Mouse (Mus musculus): ENCODE measurements at regions not wholly inside any gene's neighbourhood (a gene's known extent, or its start where the extent isn't known, plus 50 kb on each side); places are given as distances from the start of the nearest gene placed in this dataset.

DNA sequence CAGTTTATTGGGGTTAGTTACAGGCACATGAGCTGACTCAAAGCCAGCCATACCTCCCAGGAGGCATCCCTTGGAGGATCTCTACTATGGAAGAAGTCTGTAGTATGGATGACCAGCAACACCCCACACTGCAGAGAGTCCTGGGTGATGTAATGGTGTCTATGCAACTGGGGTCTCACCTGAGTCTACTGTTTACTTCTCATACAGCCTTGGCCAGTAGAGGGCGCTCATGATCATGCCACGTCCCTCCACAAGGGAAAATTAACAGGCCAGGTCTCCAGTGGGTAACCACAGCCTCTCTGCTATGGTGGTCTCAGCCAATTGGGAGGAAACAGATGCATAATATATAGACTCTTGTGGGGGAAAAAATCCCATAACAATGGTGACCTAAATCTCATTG is 111.7 kb downstream of the Cdh26 start:
- peak; percentile 67 to 75 for DNase-seq

DNA sequence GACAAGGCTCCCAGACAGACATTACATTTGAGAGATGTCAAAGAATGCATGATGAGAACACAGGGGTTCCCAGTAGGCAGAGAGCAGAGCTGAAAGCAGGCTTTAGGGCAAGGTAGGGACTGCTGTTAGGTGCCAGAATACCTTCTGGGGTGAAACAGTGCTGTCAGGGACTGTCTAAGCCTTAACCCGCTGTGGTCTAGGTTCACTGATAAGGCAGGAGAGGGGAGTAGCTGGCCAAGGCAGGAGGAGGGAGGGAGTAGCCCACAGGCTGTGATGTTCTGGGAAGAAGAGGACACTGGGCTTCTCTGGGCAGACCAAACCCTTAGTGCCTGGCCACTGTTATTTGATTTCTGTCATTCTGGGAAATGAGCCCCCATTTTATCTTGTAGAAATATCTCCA is 114.1 kb downstream of the Cdh26 start:
- no peak for DNase-seq

DNA sequence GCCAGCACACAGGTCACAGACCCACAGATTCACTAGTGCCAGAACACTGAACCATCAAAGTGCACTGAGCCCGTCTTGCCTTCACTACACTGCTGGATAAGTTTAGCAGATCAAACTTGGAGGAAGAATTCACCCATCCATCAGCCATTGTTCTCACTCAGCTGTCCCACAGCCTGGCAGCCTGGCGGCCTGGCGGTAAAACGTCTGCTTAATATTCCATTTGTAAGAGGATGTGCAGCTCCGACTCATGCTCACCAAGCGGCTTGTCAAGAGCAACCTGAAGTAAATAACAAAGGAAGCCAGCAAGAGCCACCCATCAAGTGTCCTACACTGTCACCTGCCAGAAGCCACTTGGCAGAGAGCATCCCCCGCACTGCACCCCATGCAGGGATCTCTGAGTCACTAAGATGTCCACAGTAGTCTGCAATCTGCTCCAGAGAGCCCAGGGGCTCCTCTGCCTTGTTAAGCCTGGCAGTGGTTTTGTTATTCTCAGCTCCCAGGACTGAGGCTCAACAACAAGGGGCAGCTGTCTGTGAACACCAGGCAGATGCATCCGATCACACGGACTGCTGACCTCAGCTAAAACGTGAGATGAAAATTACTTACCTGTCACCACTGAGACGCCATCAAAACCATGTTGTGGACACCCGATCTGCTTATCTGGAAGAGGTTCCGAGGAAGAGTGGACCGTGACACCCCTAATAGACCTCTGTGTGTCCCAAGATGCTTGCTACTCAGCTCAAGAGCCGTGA is 115.4 kb downstream of the Cdh26 start:
- DNase-seq, result peak; percentile 38 to 58

DNA sequence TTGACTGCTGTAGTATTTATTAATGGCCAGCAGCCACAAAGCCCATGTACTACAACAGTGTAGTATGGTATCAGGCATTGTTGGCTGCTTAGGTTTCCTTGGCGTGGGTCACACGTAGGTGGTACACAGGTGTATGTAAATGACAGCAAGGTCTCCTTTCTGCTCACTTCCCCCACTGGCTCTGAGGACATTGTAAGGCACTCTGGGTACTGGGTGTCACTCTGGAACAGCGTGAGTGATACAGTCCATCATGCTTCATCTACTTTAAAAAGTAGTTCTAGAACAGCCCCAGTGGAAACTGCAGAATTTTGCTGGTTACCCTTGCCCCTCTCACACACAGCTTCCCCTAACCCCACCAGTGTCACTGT is 116.0 kb downstream of the Cdh26 start:
- no peak for DNase-seq

DNA sequence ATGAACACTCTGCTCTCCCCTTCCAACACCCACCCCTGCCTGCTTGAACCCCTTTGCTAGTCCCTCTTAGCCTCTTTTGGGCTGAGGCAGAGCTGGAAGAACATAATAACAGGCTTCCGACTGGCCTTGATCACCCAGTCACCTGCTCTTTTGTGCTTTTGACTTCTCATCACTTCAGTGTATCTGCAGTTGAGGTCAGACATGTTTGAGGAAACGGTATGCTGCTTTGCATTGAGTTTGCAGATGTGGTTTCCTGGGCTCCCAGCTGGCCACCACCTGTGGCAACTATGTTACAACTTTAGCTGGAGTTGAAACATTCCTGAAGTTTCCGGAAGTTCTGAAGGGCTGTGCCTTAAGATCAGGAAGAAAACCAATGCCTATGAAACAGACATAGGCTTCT is 116.6 kb downstream of the Cdh26 start:
- no peak for DNase-seq

DNA sequence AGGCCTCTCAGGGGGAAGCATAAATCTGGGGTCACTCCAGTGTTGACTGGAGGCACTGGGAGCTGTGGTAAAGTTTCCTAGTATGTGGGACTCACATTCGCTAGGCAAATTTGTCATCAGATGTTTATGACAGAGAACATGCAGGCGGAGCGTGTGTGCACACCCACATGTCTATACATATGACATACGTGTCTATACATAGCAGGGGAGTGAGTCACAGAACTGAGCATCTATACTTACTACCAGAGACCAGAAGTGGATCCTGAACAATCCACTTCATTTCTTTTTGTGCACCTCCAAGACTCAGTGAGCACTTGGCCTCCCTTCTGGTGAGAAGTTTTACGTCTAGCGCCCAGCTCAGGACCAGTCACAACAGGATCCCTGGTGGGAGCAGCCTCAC is 118.6 kb downstream of the Cdh26 start:
- DNase-seq, result no peak

DNA sequence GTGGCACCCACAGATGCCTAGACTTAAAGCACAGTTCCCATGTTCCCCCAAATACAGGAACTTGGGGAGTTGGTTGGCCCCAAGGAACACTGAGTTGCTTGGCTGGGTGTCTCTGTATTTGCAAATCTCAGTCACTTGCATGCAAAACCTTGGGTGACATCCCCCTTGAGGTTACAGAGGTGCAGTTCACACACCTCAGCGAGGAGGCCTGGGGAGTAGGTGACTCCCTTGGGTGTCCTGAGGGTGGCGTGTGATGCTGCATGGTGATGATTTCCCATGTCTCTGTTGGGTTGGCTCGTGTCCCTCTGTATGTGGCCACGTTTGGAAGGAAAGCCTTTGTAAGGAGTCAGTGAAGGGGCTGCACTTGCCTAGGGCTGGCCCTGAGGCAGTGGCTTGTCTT is 123.4 kb downstream of the Cdh26 start:
- DNase-seq, result no peak

DNA sequence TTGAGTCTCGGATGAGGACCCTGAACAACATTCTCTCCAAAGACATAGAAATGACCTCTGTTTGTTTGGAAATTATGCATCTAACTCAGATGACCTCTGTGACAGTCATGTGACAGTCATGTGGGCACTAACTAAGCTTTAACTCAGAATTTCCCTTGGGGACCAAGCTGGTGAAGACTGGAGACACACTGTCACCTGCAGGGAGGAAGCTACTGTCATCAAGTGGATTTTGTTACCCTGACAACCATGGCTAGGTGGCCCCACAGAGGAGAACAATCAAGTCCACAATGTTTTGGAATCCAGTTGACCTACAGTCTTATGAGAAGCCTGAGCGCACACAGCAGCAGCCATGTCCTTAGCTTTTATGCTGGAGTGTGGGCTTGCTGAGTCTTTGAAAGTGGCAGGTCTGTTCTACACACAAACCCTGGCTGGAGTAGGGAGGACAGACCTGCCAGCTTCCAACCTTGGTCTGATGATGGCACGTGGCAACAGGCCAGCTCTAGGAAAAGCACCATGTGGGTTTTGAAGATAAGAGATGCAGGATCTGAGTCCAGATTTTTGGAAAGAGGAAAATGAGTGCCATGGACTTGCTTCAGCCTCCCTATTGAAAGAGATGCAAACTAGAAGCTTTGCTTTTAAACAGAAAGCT is 125.5 kb downstream of the Cdh26 start:
- peak; percentile 65 to 74 for DNase-seq

DNA sequence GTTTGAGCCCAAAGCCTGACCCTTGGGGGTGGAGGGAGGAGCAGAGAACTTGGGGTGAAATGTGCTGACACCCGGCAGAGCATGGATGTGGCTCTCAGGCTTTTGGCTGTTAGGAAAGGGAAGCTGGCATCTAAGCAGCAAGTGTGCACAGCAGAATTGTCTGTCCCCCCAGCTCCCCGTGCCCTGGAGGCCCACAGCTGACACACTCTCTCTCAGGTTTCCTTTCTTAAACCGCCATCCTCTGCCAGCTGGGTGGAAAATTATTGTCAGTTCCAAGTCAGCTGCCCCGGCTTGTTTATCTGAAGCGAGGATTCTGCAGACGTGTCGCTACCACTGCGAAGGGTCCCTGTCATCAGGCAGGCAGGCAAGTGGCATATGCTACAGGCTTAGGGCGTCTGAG is 127.6 kb downstream of the Cdh26 start:
- peak; percentile 36 to 37 for DNase-seq

DNA sequence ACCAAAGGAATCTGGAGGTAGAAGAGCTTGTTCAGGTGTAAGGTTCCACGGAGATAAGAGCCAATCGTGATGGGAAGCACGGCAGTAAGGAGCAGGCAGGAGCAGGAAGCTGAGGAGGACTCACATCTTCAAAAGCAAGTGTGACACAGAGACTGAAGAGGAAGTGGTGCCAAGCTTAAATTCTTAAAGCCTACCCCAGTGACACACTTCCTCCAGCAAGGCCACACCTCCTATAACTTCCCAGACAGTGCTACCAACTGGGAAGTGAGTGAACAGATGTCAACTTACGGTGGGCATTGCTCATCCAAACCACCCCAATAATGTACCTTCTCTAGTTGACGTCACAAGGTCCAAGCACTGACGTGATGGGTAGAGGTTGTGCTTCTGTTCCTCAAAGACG is 133.0 kb downstream of the Cdh26 start:
- no peak for DNase-seq

DNA sequence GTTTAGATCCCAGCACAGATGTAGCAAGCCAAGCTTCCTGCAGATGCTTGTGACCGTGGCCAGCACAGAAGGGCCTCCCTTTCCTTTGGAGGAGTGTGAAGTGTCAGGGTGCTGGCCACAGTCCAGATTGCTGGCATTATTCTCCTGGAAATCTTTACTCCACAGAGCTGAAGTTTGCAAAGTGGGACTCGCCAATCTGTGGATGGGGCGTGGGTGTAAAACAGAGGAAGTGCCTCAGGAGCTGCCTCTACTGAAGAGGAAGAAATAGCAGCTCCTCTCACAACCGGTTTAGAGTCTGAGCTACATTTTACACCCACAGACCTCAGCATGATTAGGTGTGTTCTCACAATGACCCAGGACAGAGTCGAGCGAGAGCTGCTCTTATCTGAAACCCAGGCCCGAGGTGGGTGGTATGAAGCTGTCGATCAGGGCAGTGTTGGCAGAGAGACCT is 135.1 kb downstream of the Cdh26 start:
- DNase-seq, result peak in 1 of 2 experiments; percentile 31

DNA sequence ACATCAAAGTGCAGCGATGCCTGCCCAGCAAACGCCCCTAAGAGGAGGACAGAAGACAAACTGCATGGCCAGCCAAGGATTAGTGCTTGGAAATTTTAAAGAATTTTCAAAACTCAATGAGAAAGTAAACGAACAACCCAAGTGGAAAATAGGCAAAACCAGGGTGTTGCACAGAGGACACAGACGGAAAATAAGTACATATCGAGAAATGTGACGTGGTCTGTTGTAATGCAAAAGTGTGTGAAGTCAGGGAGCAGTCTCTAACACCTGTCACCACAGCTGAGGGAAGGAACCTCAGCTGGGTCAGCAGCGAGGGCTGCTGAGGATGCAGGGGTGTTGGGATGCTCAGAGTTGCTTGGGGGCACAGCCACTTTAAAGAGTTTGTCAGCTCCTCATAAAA is 137.2 kb downstream of the Cdh26 start:
- DNase-seq, result no peak

DNA sequence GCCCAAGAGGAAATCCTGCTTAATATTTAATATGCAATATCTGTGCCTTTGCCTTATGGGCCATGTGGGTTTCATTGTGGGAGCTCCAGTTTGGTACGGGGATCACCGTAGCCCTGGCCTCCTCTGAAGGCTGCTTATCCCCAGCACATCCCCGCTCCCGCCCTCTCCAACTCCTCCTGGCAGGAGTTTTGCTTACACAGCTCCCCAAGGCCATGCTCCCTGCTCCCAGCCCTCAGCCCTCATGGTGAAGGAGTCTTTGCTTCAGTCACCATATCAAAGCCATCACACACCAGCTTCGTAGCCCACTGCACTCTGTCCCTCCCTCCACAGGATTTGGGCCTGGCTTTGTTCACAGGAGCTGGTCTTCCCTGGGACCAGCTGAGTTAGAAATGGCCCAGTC is 142.0 kb downstream of the Cdh26 start:
- no peak for DNase-seq

DNA sequence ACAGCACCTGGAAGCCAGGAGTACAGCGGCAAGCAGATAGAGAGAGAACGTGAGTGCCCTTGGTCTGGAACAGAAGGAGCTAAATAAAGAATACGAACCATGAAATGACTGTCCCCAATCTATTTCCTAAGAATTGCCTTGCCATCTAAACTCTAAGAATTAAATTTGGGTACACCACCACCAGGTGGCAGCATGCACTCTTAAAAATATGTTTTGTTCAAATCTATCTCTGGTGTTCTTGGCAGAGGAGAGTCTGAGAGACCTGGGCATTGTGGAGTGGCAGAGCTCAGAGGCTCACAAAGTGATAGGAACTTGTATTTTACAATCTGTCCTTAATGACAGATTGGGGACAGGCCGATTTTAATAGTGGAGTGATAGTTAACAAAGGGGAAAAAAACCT is 144.5 kb downstream of the Cdh26 start:
- peak; percentile 83 to 89 for DNase-seq

DNA sequence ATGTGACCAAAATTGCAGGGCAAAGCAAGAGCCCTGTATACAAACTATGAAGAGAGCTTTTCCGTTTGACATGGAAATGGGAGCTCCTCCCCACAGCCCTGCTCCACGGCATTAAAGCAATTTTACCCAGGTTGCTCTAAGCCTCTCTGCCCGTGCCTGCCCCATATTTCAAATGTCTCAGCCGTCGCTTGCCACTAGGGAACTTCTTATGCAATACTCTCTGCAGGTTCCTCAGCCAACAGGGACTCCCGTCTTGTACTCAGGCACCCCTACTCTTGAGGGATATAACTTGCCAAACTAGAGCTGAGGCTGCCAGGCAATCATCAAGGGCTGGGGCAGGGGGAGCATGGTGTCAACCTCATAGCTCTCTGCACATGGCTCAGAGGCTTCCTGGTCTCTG is 145.1 kb downstream of the Cdh26 start:
- no peak for DNase-seq

DNA sequence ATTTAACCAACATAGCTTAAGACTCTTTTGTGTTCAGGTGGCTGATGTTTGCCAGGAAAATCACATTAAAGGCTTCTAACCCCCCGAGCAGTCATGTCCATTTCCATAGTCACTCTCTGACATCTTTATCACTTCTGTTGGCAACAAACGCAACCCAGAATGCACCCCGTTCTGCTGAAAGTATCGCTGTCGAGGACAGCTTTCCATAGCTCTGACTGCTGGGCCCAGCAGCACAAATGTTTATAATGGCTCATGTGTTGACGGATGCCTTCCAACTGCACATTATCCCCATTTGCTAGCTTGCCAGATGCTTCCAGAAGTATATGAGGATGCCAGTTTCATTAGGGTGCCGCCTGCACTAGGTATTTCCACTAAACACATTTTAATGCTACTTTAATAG is 145.7 kb downstream of the Cdh26 start:
- no peak for DNase-seq

DNA sequence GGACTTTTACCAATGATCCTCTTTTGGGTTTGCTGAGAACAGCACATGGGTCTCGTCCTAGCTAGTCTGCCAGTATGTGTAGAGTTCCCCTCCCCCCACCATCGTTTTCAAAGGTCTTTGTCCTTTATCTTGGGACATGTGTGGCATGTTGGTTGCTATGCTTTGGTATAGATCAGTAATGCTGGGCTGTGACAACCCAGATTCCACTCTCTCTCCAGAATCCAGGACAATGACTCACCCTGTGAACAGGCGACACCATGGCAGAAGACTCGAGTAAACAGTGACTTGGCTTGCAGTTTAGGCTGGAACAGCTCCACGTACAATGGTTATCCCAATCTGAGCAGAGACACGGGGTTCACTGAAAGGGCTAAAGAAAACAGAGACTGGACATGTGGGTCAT is 149.2 kb downstream of the Cdh26 start:
- DNase-seq, result no peak

DNA sequence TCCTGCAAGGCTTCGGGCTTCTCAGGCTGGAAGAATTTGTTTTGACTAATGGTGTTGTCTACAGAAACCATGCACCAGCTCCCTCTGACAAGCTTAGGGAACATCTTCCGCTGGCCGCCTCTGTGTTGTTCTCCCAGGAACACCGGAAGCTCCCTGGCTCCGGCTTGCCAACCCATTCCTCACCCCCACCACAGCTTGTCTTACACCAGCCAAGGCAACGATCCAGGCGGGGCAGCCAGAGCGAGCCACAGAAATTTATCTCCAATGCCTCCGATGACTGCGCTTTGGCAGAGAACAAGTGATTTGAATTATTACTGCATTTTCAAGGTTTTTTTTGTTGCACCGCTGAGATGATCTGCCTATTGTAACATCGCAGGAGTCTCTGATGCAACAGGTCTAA is 151.0 kb downstream of the Cdh26 start:
- DNase-seq, result peak; percentile 70

DNA sequence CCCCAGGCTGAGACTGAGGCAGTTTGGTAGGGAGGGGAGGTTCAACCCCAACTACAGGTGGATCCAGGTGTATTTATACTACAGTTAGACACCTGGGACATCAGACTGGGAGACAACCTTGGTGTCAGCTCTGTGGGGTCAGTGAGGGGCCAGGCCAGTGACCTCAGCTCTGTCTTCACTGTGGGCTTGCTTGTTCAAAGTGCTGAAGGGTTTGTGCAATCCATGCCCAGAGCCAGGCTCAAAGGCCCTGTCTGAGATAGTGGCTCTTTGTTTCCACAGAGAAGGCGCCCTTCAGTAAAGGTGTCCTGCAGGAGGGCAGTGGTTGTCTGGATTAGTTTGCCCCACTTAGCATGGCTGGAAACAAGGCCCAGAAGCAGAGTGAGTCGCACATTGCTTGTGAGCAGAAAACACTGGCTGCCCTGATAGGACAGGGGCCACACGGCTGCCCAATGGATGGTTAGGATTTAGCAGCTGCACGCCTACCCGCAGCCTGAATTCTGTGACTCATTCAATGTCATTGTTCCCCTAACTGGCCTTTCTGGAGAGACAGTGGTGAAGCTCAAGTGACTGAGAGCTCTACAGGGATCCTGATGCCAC is 154.7 kb downstream of the Cdh26 start:
- DNase-seq, result no peak

DNA sequence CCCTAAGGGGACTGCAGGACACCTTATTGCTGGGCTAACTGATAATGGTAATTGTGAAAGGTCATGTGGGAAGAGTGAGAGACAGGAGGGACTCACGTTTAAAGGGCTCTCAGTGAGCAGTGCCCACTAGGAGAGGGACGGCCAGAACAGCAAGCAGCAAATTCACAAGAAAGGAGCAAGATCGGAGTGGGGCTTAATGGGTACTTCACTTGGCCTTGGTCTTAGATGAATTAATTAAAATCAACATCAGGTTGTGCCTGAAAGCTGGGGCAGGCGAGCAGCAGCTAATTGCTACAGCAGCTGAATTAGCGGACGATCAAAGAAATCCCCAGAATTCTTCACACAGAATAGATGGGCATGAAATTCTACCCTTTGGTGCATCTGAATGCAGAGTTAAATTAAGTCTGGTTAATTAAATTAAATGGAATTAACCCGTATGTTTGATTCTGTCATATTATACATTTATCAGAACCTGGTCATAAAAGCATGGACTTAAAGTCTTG is 156.9 kb downstream of the Cdh26 start:
- no peak for DNase-seq

DNA sequence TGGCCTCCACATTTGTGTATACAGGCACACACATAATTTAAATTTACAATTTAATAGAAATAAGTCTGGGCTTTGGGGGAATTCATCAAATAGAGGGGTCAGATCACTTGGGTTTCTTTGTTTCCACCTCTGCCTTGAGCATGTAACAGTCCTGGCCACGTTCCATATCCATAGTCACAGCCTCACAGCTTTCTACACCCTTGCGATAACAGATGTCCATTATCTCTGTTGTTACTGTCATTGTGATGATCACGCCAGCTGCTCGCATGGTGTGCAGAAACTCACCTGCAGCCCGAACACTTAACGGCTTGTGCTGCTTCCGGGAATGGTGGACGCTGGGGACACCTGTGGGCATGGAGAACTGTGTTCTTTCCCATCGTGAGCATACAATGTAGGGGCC is 163.4 kb downstream of the Cdh26 start:
- no peak for DNase-seq

DNA sequence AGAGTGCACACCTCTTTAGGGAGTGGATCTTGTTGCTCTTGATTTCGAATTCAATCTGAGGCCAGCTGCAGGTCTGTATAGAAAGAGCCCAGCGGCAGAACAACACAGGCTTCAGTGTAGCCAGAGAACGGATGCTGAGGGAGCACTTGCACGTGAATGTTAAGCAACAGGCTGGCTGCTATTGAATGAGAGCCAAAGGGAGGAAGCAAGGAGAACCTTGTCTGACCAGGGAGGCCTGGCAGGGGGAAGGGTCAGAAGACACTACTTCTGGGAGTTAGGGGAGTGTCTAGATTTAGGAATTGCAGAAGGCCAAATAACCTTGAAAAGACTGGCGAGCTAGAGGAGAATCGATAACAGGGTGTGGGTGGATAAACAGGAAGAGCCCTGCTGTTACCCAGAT is 163.8 kb downstream of the Cdh26 start:
- peak in 1 of 2 experiments; percentile 15 for DNase-seq

DNA sequence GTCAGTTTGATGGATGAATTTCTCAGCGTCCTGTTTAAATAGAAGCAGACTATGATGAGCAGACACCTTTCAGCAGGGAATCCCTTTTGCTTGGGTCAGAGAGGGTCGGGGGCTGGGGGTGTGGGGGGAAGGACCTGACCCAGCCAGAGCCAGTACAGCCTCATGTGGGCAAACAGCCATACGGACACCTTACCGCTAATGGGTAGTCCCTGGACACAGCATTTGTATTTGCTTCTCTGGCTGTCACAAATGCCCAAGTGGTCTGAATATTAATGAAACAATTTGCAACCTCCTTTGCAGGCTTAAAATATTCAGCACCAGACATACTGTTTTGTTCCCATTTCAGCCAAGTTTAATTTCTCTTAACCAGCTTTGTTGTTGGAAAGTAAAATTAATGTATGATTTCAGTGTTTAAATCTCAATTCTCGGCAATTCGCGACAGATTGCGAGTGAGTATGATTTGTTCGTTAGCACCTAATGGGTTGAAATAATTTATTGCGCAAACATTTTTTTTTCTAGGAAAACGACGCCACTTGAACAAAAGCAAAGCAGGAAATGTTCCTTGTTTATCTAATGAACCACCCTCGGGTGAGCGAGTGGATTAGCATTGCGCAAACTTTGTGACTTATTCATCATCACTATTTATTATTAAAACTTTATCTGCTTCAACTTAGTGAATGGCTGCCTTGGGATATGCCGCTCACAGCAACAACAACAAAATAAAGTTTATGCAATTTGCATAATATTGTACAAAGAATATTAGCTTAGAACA is 166.2 kb downstream of the Cdh26 start:
- no peak for DNase-seq

All from cerebellum, postnatal 10 days (tissue).